Mouse (Mus musculus) liver, embryonic 14.5 days (tissue): ENCODE measurements around the gene Gstt4. TPM values are rescaled to one million over a fixed set of nuclear protein-coding genes. Genes with fewer than 3 reads are reported as not detected.
A peak's percentile ranks its signal among the peaks of the same experiment; 100 is the strongest.

Experiments
- ATAC-seq: fragments of 200-750 bp; cut with Nextera tagmentation; 2 replicates; pipeline ENCODE4 v1.8.0; 2017; ENCODE audit warnings: moderate number of reproducible peaks, mild to moderate bottlenecking, moderate library complexity; ENCODE audit not compliant: insufficient read depth
- DNase-seq, 3 experiments: peaks; one replicate each; pipeline ENCODE4 v3.0.0-alpha.2; 2012 to 2013; ENCODE audit warnings: low read depth in 3 of 3, low spot score in 3 of 3
- H3K27ac ChIP-seq: fragments of 300-500 bp; sonication (generic); 2 replicates; pipeline ENCODE4 v1.5.1; 2014; ENCODE audit warnings: moderate library complexity, mild to moderate bottlenecking, control low read depth, inconsistent platforms
- H3K27me3 ChIP-seq: fragments of 300-500 bp; sonication (generic); 2 replicates; pipeline ENCODE4 v1.6.1; 2014; ENCODE audit warnings: mild to moderate bottlenecking, low read length, moderate library complexity; ENCODE audit not compliant: control insufficient read depth, insufficient read depth
- H3K36me3 ChIP-seq: fragments of 300-500 bp; sonication (generic); replicated peaks from 2 replicates; pipeline ENCODE4 v1.6.1; 2014; ENCODE audit warnings: low read depth; ENCODE audit not compliant: control insufficient read depth, insufficient read depth
- H3K4me1 ChIP-seq, 2 experiments: fragments of 200-500 bp in 1 of 2; fragments of 300-500 bp in 1 of 2; sonication (generic) in 1 of 2; replicated peaks; 2 replicates each; pipeline ENCODE4 v1.6.1; 2012 to 2014; ENCODE audit warnings: antibody characterized with exemption in 1 of 2, inconsistent platforms in 1 of 2, low read length in 1 of 2; ENCODE audit not compliant: control insufficient read depth in 2 of 2, insufficient read depth in 2 of 2
- H3K4me2 ChIP-seq: fragments of 300-500 bp; sonication (generic); 2 replicates; pipeline ENCODE4 v1.6.1; 2014; ENCODE audit warnings: low read depth, mild to moderate bottlenecking, control low read depth, moderate library complexity
- H3K4me3 ChIP-seq, 2 experiments: fragments of 200-500 bp in 1 of 2; fragments of 300-500 bp in 1 of 2; sonication (generic) in 1 of 2; 2 replicates each; pipeline ENCODE4 v1.5.1; 2012 to 2014; ENCODE audit warnings: low read depth in 2 of 2, low read length in 2 of 2, mild to moderate bottlenecking in 2 of 2, control low read depth in 1 of 2, inconsistent platforms in 1 of 2, moderate library complexity in 1 of 2; ENCODE audit not compliant: insufficient read depth in 1 of 2
- H3K9ac ChIP-seq: fragments of 300-500 bp; sonication (generic); replicated peaks from 2 replicates; pipeline ENCODE4 v1.6.1; 2014; ENCODE audit warnings: mild to moderate bottlenecking, control low read depth, moderate library complexity
- H3K9me3 ChIP-seq: fragments of 300-500 bp; sonication (generic); 2 replicates; pipeline ENCODE4 v1.6.1; 2016; ENCODE audit warnings: low read length, mixed read lengths; ENCODE audit not compliant: control insufficient read depth
- CTCF ChIP-seq: IDR thresholded peaks from 2 replicates; pipeline ENCODE4 v1.5.1; 2016; ENCODE audit warnings: antibody characterized with exemption, low read depth, control low read depth
- EP300 ChIP-seq: IDR thresholded peaks from 2 replicates; pipeline ENCODE4 v1.6.1; 2016; ENCODE audit warnings: antibody characterized with exemption, low read depth
- WGBS: fragments of 180-500 bp; shearing (Covaris S2); extraction: QIAGEN DNeasy Blood & Tissue Kit; methylation state at CpG from one replicate; pipeline ENCODE4 v1.1.7; 2014; ENCODE audit not compliant: insufficient replicate concordance; 5-methylcytosine and 5-hydroxymethylcytosine counted together
- polyA plus RNA-seq, 2 experiments: library from polyadenylated mRNA; depleted of rRNA in 1 of 2; stranded (reverse) in 1 of 2; unstranded in 1 of 2; fragments of >200 nt; fragmentation: Nextera tagmentation in 1 of 2; extraction: Ambion mirVana in 1 of 2; gene quantifications; 2 replicates each; pipeline versions ENCODE4 v1.2.1 to v1.2.3; 2012 to 2014

Gstt4 gene
- polyA plus RNA-seq, 2 experiments: 0.10 TPM; not detected in 1

GRCm38 (mm10) chr10:75790773-75791172, 31.6 kb downstream of the Gstt4 start:
- TF ChIP-seq CTCF: peak; percentile 28; the same call in 1 of the 2 replicates
- TF ChIP-seq EP300: no peak
- no peak for DNase-seq
- Histone ChIP-seq H3K27me3 (no peaks in the 10 kb centered on the region), H3K36me3 (no peaks in the 10 kb centered on the region), H3K9ac (no peak overlapping the region), H3K4me3 (no peak overlapping the region), H3K4me2 (no peak overlapping the region), H3K4me1 (peaks cover 0 to 12% of the 10 kb centered on the region in 2 experiments; a peak in 2 of 4 replicates), H3K27ac (no peak overlapping the region), H3K9me3 (no peaks in the 10 kb centered on the region)
- 18% methylated on average over 7 of the region's 7 CpGs for WGBS
- no peak for ATAC-seq

GRCm38 (mm10) chr10:75789841-75790240, 32.5 kb downstream of the Gstt4 start:
- peak; percentile 85 for ATAC-seq
- Histone ChIP-seq H3K9me3 (no peaks in the 10 kb centered on the region), H3K4me3 (no peak overlapping the region), H3K4me2 (no peak overlapping the region), H3K36me3 (no peaks in the 10 kb centered on the region), H3K27me3 (no peaks in the 10 kb centered on the region), H3K9ac (no peak overlapping the region), H3K27ac (no peak overlapping the region), H3K4me1 (peaks cover 0 to 12% of the 10 kb centered on the region in 2 experiments; a peak in 2 of 4 replicates)
- TF ChIP-seq CTCF: no peak
- TF ChIP-seq EP300: no peak
- 61% methylated on average over 5 of the region's 5 CpGs for WGBS
- DNase-seq: peak in 2 of 3 experiments; percentile 38 to 42

DNA sequence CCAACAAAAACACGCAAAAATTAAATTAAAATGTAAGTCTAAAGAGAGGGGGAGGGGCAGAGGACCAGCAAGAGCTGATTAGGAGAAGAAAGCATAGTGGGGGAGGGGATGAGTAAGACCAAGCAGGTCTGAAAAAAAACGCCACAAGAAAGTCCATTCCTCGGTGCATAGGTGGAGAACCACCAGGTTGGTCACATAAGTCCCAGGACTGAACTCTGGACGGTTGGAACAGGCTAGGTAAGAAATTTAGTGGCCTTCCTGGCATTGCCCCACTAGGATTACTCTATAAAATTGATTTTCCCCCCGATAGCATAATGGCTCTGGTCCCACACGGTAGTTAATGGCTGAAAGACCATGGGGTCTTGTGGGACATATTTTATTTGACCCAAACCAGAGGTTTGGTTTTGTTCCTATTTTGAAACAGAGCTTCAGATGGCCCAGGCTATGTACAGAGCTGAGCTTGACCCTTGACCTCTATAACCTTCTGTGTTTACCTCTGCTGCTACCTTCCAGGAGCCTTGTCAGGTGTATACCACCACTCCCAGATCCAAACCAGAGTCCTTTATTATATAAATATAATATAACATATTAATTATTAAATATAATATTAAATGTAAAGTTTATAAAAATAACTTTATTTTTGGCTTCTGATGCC, 33.1 kb downstream of the Gstt4 start:
- H3K4me1 ChIP-seq: peaks cover 0 to 8% of the 10 kb centered on the region in 2 experiments; a peak in 2 of 4 replicates
- DNase-seq (no peak), ATAC-seq (peak; percentile 61; the same call in 1 of the 2 replicates)
- TF ChIP-seq EP300 (no peak), CTCF (no peak)
- H3K27me3 ChIP-seq: no peaks in the 10 kb centered on the region
- no peak overlapping the region for H3K4me2 ChIP-seq
- 45% methylated on average over 6 of the region's 6 CpGs for WGBS
- H3K4me3 ChIP-seq: no peak overlapping the region
- no peak overlapping the region for H3K9ac ChIP-seq
- H3K27ac ChIP-seq: no peak overlapping the region
- no peaks in the 10 kb centered on the region for H3K9me3 ChIP-seq
- H3K36me3 ChIP-seq: no peaks in the 10 kb centered on the region

GRCm38 (mm10) chr10:75788277-75788676, 34.1 kb downstream of the Gstt4 start:
- 80% methylated on average over 8 of the region's 8 CpGs for WGBS
- no peak overlapping the region for H3K4me2 ChIP-seq
- TF ChIP-seq CTCF (no peak), EP300 (no peak)
- no peak overlapping the region for H3K9ac ChIP-seq
- no peak overlapping the region for H3K4me3 ChIP-seq
- DNase-seq (no peak), ATAC-seq (no peak)
- no peaks in the 10 kb centered on the region for H3K36me3 ChIP-seq
- H3K4me1 ChIP-seq: peaks cover 0 to 8% of the 10 kb centered on the region in 2 experiments; a peak in 2 of 4 replicates
- H3K27me3 ChIP-seq: no peaks in the 10 kb centered on the region
- H3K9me3 ChIP-seq: no peaks in the 10 kb centered on the region
- no peak overlapping the region for H3K27ac ChIP-seq

DNA sequence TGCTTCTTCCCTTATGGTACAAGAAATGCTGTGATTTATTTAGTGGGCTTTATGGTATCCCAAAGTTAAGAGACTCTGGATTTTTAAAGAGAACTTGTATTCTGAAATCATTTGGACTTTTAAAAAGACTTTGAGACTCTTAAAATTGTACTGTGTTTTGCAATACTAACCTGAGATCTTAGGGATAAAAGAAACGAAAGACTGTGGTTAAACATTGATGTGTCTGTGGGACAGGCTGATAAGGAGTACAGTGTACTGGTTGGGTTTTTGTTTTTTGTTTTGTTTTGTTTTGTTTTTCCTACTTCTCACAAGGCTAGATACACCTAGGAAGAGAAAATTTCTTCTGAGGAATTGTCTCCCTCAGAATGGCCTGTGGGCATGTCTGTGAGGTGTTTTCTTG, 36.9 kb downstream of the Gstt4 start:
- WGBS: 15% methylated on average over 1 of the region's 1 CpGs

More for the DNA sequence above, 36.9 kb downstream of the Gstt4 start:
- H3K4me3 ChIP-seq: no peak overlapping the region
- ATAC-seq: no peak
- no peak overlapping the region for H3K9ac ChIP-seq
- TF ChIP-seq CTCF (no peak), EP300 (no peak)
- H3K4me1 ChIP-seq: peaks cover 0 to 4% of the 10 kb centered on the region in 2 experiments; a peak in 1 of 4 replicates
- H3K27ac ChIP-seq: no peak overlapping the region
- no peaks in the 10 kb centered on the region for H3K9me3 ChIP-seq
- no peak for DNase-seq
- H3K4me2 ChIP-seq: no peak overlapping the region
- H3K36me3 ChIP-seq: no peaks in the 10 kb centered on the region
- peaks cover 11% of the 10 kb centered on the region for H3K27me3 ChIP-seq
